ENCODE assay signal across 8 mouse cellular contexts in the genomic region with DNA sequence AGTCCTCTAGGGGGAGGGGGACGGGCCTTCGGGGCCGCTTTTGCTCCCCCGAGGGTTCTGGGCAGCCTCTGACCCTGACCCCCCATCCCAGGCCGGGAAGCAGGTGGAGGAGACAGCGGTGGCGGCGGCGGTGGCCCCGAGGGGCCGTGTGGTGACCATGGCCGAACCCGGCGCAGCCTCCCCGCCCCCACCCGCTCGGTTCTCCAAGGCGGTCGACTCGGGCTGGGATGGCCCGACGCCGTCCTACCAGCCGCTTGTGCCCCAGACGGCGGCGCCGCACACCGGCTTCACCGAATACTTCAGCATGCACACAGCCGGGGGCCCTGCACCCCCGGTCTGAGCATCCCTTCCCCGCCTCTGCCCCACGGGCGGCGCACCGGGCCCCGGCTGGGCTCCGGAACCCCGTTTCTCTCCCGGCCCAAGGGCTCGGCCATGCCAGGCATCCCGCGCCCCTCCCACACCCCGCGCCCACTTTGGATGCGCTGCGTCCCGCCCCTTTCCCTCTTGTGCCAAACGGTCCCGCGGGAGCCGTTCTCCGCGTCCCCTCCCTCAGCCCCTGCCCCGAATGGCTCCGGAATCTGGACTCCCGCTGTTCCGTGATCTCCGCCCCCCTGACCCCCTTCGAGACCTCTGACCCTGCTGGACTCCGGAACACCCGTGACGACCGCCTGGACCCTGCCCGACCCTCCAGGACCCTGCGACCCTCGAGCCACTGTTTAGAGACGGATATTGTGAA. TPM values are rescaled to one million over a fixed set of nuclear protein-coding genes. Genes with fewer than 3 reads are reported as not detected.
DNase-seq lines count a peak whose midpoint lies in the region; ATAC-seq and TF ChIP-seq lines count a peak whose summit lies in the region.

No protein-coding gene starts in this region.

- 2% methylated on average over 69 of the region's 69 CpGs for WGBS in liver, adult 2 months
- under 1% methylated on average over 69 of the region's 69 CpGs for WGBS in forebrain, embryonic 10.5 days
- WGBS in kidney, embryonic 15.5 days, result under 1% methylated on average over 68 of the region's 69 CpGs
- under 1% methylated on average over 68 of the region's 69 CpGs for WGBS in midbrain, embryonic 15.5 days

- TF ChIP-seq CTCF in liver, adult 2 months (IDR thresholded peaks at IDR 0.05; ENCODE audit: low read depth, low read length), result no peak

- H3K27ac ChIP-seq in liver, adult 2 months (replicated peaks; ENCODE audit: insufficient read depth, low read depth, low read length), result no peak overlapping the region
- H3K27ac ChIP-seq in forebrain, embryonic 10.5 days, result peak overlapping the region; percentile 92
- no peak overlapping the region for H3K27ac ChIP-seq in kidney, embryonic 15.5 days
- H3K27ac ChIP-seq in midbrain, embryonic 15.5 days, result peak overlapping the region; percentile 65; the same call in 1 of the 2 replicates

- no peaks in the 10 kb centered on the region for H3K9me3 ChIP-seq in forebrain, embryonic 10.5 days
- no peaks in the 10 kb centered on the region for H3K9me3 ChIP-seq in kidney, embryonic 15.5 days (replicated peaks)
- H3K9me3 ChIP-seq in midbrain, embryonic 15.5 days, result no peaks in the 10 kb centered on the region

- H3K79me2 ChIP-seq in liver, adult 2 months (ENCODE audit: control insufficient read depth, insufficient read depth, low read length), result no peaks in the 10 kb centered on the region

- no peak for TF ChIP-seq POLR2A in liver, adult 2 months (IDR thresholded peaks at IDR 0.05; ENCODE audit: extremely low read depth, insufficient read depth, low read length)

- H3K4me3 ChIP-seq in liver, adult 2 months (ENCODE audit: insufficient read depth, low read depth, low read length), result peak overlapping the region; percentile 38; the same call in 1 of the 2 replicates
- peak overlapping the region; percentile 78 for H3K4me3 ChIP-seq in forebrain, embryonic 10.5 days
- H3K4me3 ChIP-seq in kidney, embryonic 15.5 days (replicated peaks), result peak overlapping the region; percentile 70
- peak overlapping the region; percentile 27 for H3K4me3 ChIP-seq in midbrain, embryonic 15.5 days

- DNase-seq in liver, adult 2 months (ENCODE audit: extremely low read depth, low read depth, low spot score), result no peak
- no peak for DNase-seq in liver
- DNase-seq in adrenal gland, adult 2 months, result peak; percentile 75
- DNase-seq in forebrain, embryonic 10.5 days (ENCODE audit: extremely low spot score, low spot score), result no peak
- DNase-seq in urinary bladder, postnatal 4 days (ENCODE audit: low spot score in 2 of 2), result no peak
- DNase-seq in gastrocnemius, postnatal 36 days, result no peak

- H3K9ac ChIP-seq in liver, adult 2 months (ENCODE audit: low read depth, low read length), result no peak overlapping the region
- H3K9ac ChIP-seq in kidney, embryonic 15.5 days, result peak overlapping the region; percentile 38
- peak overlapping the region; percentile 21; the same call in 1 of the 2 replicates for H3K9ac ChIP-seq in midbrain, embryonic 15.5 days

- no peaks in the 10 kb centered on the region for H3K4me1 ChIP-seq in liver, adult 2 months (ENCODE audit: control insufficient read depth, insufficient read depth, low read length)
- peaks cover 44% of the 10 kb centered on the region for H3K4me1 ChIP-seq in forebrain, embryonic 10.5 days
- peaks cover 37% of the 10 kb centered on the region for H3K4me1 ChIP-seq in kidney, embryonic 15.5 days
- peaks cover 39% of the 10 kb centered on the region for H3K4me1 ChIP-seq in midbrain, embryonic 15.5 days

- peaks cover 21% of the 10 kb centered on the region for H3K27me3 ChIP-seq in liver, adult 2 months (ENCODE audit: control insufficient read depth, insufficient read depth, low read length)
- peaks cover 53% of the 10 kb centered on the region for H3K27me3 ChIP-seq in forebrain, embryonic 10.5 days (ENCODE audit: poor library complexity, severe bottlenecking)
- H3K27me3 ChIP-seq in kidney, embryonic 15.5 days, result peaks cover 53% of the 10 kb centered on the region
- H3K27me3 ChIP-seq in midbrain, embryonic 15.5 days (replicated peaks), result peaks cover 43% of the 10 kb centered on the region

- no peak for ATAC-seq in kidney, embryonic 15.5 days (replicated peaks; ENCODE audit: low FRiP score)
- ATAC-seq in midbrain, embryonic 15.5 days (replicated peaks), result no peak

- peak overlapping the region; percentile 92 for H3K4me2 ChIP-seq in kidney, embryonic 15.5 days
- peak overlapping the region; percentile 53 for H3K4me2 ChIP-seq in midbrain, embryonic 15.5 days

- no peaks in the 10 kb centered on the region for H3K36me3 ChIP-seq in liver, adult 2 months (ENCODE audit: control insufficient read depth, insufficient read depth, low read length)
- peaks cover 8% of the 10 kb centered on the region for H3K36me3 ChIP-seq in forebrain, embryonic 10.5 days (replicated peaks)
- peaks cover 3% of the 10 kb centered on the region; the same call in 1 of the 2 replicates for H3K36me3 ChIP-seq in kidney, embryonic 15.5 days
- H3K36me3 ChIP-seq in midbrain, embryonic 15.5 days (replicated peaks), result no peaks in the 10 kb centered on the region

- intact Hi-C loops in gastrocnemius, postnatal 36 days (cut with DNase I), result loop anchor here (5.0 kb wide), 2 partner anchors 68 to 238 kb away; no protein-coding TSS in a partner anchor

RNA-seq across cellular contexts. Expression of a gene that starts 1.5 kb away (rescaled TPM):
- total RNA-seq in liver, adult 2 months (2014; rRNA removed), result 1.5 and 2.6 TPM in 2 replicates
- polyA plus RNA-seq in liver, adult 2 months (2012; rRNA removed), result 5.1 and 5.4 TPM in 2 replicates
- total RNA-seq in adrenal gland, adult 2 months (2021), result 10 to 100 TPM; 37.1 to 41.5 TPM
- 102 and 106 TPM in 2 replicates for polyA plus RNA-seq in adrenal gland, adult 2 months (2012; rRNA removed)
- 15.2 and 16.6 TPM in 2 replicates for polyA plus RNA-seq in forebrain, embryonic 10.5 days (2016; fragmentation: Nextera tagmentation; extraction: Ambion mirVana)
- 13.3 and 16.4 TPM in 2 replicates for polyA plus RNA-seq in kidney, embryonic 15.5 days (2015; fragmentation: Nextera tagmentation; extraction: Ambion mirVana)
- polyA plus RNA-seq in midbrain, embryonic 15.5 days (2015; fragmentation: Nextera tagmentation; extraction: Ambion mirVana), result 27.0 and 27.4 TPM in 2 replicates
- total RNA-seq in gastrocnemius, postnatal 36 days (2021), result 10 to 100 TPM; 16.3 to 16.6 TPM

RNA-seq across cellular contexts. Expression of a gene that starts 9.6 kb away (rescaled TPM):
- total RNA-seq in liver, adult 2 months (2014; rRNA removed), result not detected in 2 replicates
- not detected in 2 replicates for polyA plus RNA-seq in liver, adult 2 months (2012; rRNA removed)
- total RNA-seq in adrenal gland, adult 2 months (2021), result 1 to 10 TPM; 1.9 to 2.2 TPM
- 8.3 and 9.3 TPM in 2 replicates for polyA plus RNA-seq in adrenal gland, adult 2 months (2012; rRNA removed)
- 1.3 and 1.8 TPM in 2 replicates for polyA plus RNA-seq in forebrain, embryonic 10.5 days (2016; fragmentation: Nextera tagmentation; extraction: Ambion mirVana)
- polyA plus RNA-seq in kidney, embryonic 15.5 days (2015; fragmentation: Nextera tagmentation; extraction: Ambion mirVana), result 0.68 and 0.87 TPM in 2 replicates
- 94.8 and 102 TPM in 2 replicates for polyA plus RNA-seq in midbrain, embryonic 15.5 days (2015; fragmentation: Nextera tagmentation; extraction: Ambion mirVana)
- not detected for total RNA-seq in gastrocnemius, postnatal 36 days (2021)

RNA-seq across cellular contexts. Expression of a gene that starts 14.3 kb away (rescaled TPM):
- not detected in 2 replicates for total RNA-seq in liver, adult 2 months (2014; rRNA removed)
- polyA plus RNA-seq in liver, adult 2 months (2012; rRNA removed), result not detected in 2 replicates
- total RNA-seq in adrenal gland, adult 2 months (2021), result not detected
- not detected in 2 replicates for polyA plus RNA-seq in adrenal gland, adult 2 months (2012; rRNA removed)
- polyA plus RNA-seq in forebrain, embryonic 10.5 days (2016; fragmentation: Nextera tagmentation; extraction: Ambion mirVana), result 1.4 and 1.7 TPM in 2 replicates
- polyA plus RNA-seq in kidney, embryonic 15.5 days (2015; fragmentation: Nextera tagmentation; extraction: Ambion mirVana), result 0.90 and 1.0 TPM in 2 replicates
- polyA plus RNA-seq in midbrain, embryonic 15.5 days (2015; fragmentation: Nextera tagmentation; extraction: Ambion mirVana), result 3.7 and 4.5 TPM in 2 replicates
- not detected for total RNA-seq in gastrocnemius, postnatal 36 days (2021)

RNA-seq across cellular contexts. Expression of a gene that starts 17.7 kb away (rescaled TPM):
- 3.7 and 6.0 TPM in 2 replicates for total RNA-seq in liver, adult 2 months (2014; rRNA removed)
- polyA plus RNA-seq in liver, adult 2 months (2012; rRNA removed), result 8.4 and 10.0 TPM in 2 replicates
- 10 to 100 TPM; 33.4 to 33.8 TPM for total RNA-seq in adrenal gland, adult 2 months (2021)
- polyA plus RNA-seq in adrenal gland, adult 2 months (2012; rRNA removed), result 29.4 and 35.9 TPM in 2 replicates
- 246 and 257 TPM in 2 replicates for polyA plus RNA-seq in forebrain, embryonic 10.5 days (2016; fragmentation: Nextera tagmentation; extraction: Ambion mirVana)
- 181 and 191 TPM in 2 replicates for polyA plus RNA-seq in kidney, embryonic 15.5 days (2015; fragmentation: Nextera tagmentation; extraction: Ambion mirVana)
- polyA plus RNA-seq in midbrain, embryonic 15.5 days (2015; fragmentation: Nextera tagmentation; extraction: Ambion mirVana), result 671 and 679 TPM in 2 replicates
- 1 to 10 TPM in 1 of 2 experiments, under 1 TPM in 1; 0.86 to 1.3 TPM for total RNA-seq in gastrocnemius, postnatal 36 days (2021)

RNA-seq across cellular contexts. Expression of a gene that starts 48.0 kb away (rescaled TPM):
- 5.3 and 8.3 TPM in 2 replicates for total RNA-seq in liver, adult 2 months (2014; rRNA removed)
- polyA plus RNA-seq in liver, adult 2 months (2012; rRNA removed), result 18.3 and 23.3 TPM in 2 replicates
- total RNA-seq in adrenal gland, adult 2 months (2021), result 100 to 1,000 TPM; 102 to 108 TPM
- polyA plus RNA-seq in adrenal gland, adult 2 months (2012; rRNA removed), result 111 and 123 TPM in 2 replicates
- polyA plus RNA-seq in forebrain, embryonic 10.5 days (2016; fragmentation: Nextera tagmentation; extraction: Ambion mirVana), result 19.4 and 20.6 TPM in 2 replicates
- 28.2 and 32.4 TPM in 2 replicates for polyA plus RNA-seq in kidney, embryonic 15.5 days (2015; fragmentation: Nextera tagmentation; extraction: Ambion mirVana)
- 42.1 and 45.9 TPM in 2 replicates for polyA plus RNA-seq in midbrain, embryonic 15.5 days (2015; fragmentation: Nextera tagmentation; extraction: Ambion mirVana)
- 10 to 100 TPM; 31.4 to 37.6 TPM for total RNA-seq in gastrocnemius, postnatal 36 days (2021)

Comparison
In these comparisons a context has a peak if more than half of its experiments do, and no peak if none do; other contexts are left out.
1. H3K27ac ChIP-seq: peak in forebrain, embryonic 10.5 days (single experiment) and midbrain, embryonic 15.5 days (single experiment); none in liver, adult 2 months (single experiment) and kidney, embryonic 15.5 days (single experiment).
2. H3K4me3 ChIP-seq: peak in every context shown above with its lines; median percentile 78 in forebrain, embryonic 10.5 days; 70 in kidney, embryonic 15.5 days; 38 in liver, adult 2 months; 27 in midbrain, embryonic 15.5 days.